Mouse (Mus musculus) layer of hippocampus, adult 18-20 months (tissue): ENCODE measurements around the gene Arid5b. TPM values are rescaled to one million over a fixed set of nuclear protein-coding genes. Genes with fewer than 3 reads are reported as not detected.

ENCODE experiments used
- DNase-seq, 2 experiments: peaks; one replicate each; pipeline ENCODE4 v3.0.0; 2022; ENCODE audit warnings: low spot score in 2 of 2
- total RNA-seq, 2 experiments: library from RNA; stranded (reverse); gene quantifications; 2 replicates each; pipeline ENCODE4 v1.2.3; 2021

Gene Arid5b
- total RNA-seq, 2 experiments from 2014 or later, result 26.9 to 33.5 TPM

- no peak for DNase-seq
Observed at GRCm38 (mm10) chr10:68091840-68092239, 186.7 kb downstream of the Arid5b start.

- no peak for DNase-seq
Observed at GRCm38 (mm10) chr10:68091011-68091410, 187.5 kb downstream of the Arid5b start.

GRCm38 (mm10) chr10:68090544-68090943 lies 188.0 kb downstream of the Arid5b start:
- DNase-seq, result no peak

- DNase-seq, result peak in 1 of 2 experiments; percentile 38
Observed at GRCm38 (mm10) chr10:68090197-68090535, 188.4 kb downstream of the Arid5b start.

- no peak for DNase-seq
Observed at GRCm38 (mm10) chr10:68089435-68090196, 188.9 kb downstream of the Arid5b start.

GRCm38 (mm10) chr10:68087722-68088121 lies 190.8 kb downstream of the Arid5b start:
- no peak for DNase-seq

GRCm38 (mm10) chr10:68086973-68087372 lies 191.6 kb downstream of the Arid5b start:
- DNase-seq, result no peak

- no peak for DNase-seq
Observed at GRCm38 (mm10) chr10:68085574-68085973, 193.0 kb downstream of the Arid5b start.

- no peak for DNase-seq
Observed at GRCm38 (mm10) chr10:68081712-68082111, 196.8 kb downstream of the Arid5b start.

- DNase-seq, result no peak
Observed at GRCm38 (mm10) chr10:68079910-68080670, 198.4 kb downstream of the Arid5b start.

- no peak for DNase-seq
Observed at GRCm38 (mm10) chr10:68078708-68079107, 199.8 kb downstream of the Arid5b start.

GRCm38 (mm10) chr10:68075181-68075580 lies 203.4 kb downstream of the Arid5b start:
- DNase-seq, result no peak

GRCm38 (mm10) chr10:68074291-68074690 lies 204.2 kb downstream of the Arid5b start:
- no peak for DNase-seq

- DNase-seq, result no peak
Observed at GRCm38 (mm10) chr10:68072626-68073025, 205.9 kb downstream of the Arid5b start.

- no peak for DNase-seq
Observed at GRCm38 (mm10) chr10:68071041-68071440, 207.5 kb downstream of the Arid5b start.

- DNase-seq, result no peak
Observed at GRCm38 (mm10) chr10:68068426-68068825, 210.1 kb downstream of the Arid5b start.

- no peak for DNase-seq
Observed at GRCm38 (mm10) chr10:68067961-68068360, 210.6 kb downstream of the Arid5b start.

GRCm38 (mm10) chr10:68066173-68066572 lies 212.4 kb downstream of the Arid5b start:
- no peak for DNase-seq

- no peak for DNase-seq
Observed at GRCm38 (mm10) chr10:68064571-68064970, 214.0 kb downstream of the Arid5b start.

- DNase-seq, result no peak
Observed at GRCm38 (mm10) chr10:68063806-68064545, 214.6 kb downstream of the Arid5b start.

- no peak for DNase-seq
Observed at GRCm38 (mm10) chr10:68061249-68061615, 217.3 kb downstream of the Arid5b start.
